Mouse (Mus musculus) embryonic fibroblast, embryonic 13.5 days (primary cell): ENCODE data around the gene Wfikkn2.

ENCODE experiments used
- CTCF ChIP-seq: IDR thresholded peaks from 2 replicates; pipeline ENCODE4 v1.5.1; 2011; ENCODE audit warnings: mild to moderate bottlenecking, control low read depth, low read length, moderate library complexity, borderline replicate concordance; ENCODE audit not compliant: insufficient read depth
- POLR2A ChIP-seq: IDR thresholded peaks from 2 replicates; pipeline ENCODE4 v1.6.1; 2011; ENCODE audit warnings: low read depth, mild to moderate bottlenecking, control low read depth, low read length, moderate library complexity

- TF ChIP-seq CTCF (no peak), POLR2A (no peak)
Measured at GRCm38 (mm10) chr11:94239706-94240105, 6.1 kb downstream of the Wfikkn2 start.
